Mouse (Mus musculus): ENCODE results near the gene Hacd2.

- TF ChIP-seq CTCF (IDR thresholded peaks at IDR 0.05; ENCODE audit: low read depth, low read length): no peak
- TF ChIP-seq POLR2A (IDR thresholded peaks at IDR 0.05; ENCODE audit: insufficient read depth, low read length): no peak
- TF ChIP-seq EP300 (IDR thresholded peaks at IDR 0.05; ENCODE audit: insufficient read depth, low read depth, low read length): no peak
Measured at GRCm38 (mm10) chr16:35127270-35127669, 105.0 kb downstream of the Hacd2 start.

Measured in ES-Bruce4 (cell line).